Mouse (Mus musculus): ENCODE data around the gene Chil1.

Gene Chil1

GRCm38 (mm10) chr1:134182025-134182424 lies at the start of gene Chil1:
TSS of gene Chil1 (plus strand) at chr1:134182176.
- DNase-seq (ENCODE audit: low read depth, low spot score): no peak

GRCm38 (mm10) chr1:134133316-134133715 lies 48.7 kb upstream of the Chil1 start:
- DNase-seq (ENCODE audit: low read depth, low spot score): no peak

GRCm38 (mm10) chr1:134136351-134136750 lies 45.6 kb upstream of the Chil1 start:
- DNase-seq (ENCODE audit: low read depth, low spot score): no peak

GRCm38 (mm10) chr1:134138424-134138823 lies 43.6 kb upstream of the Chil1 start:
- no peak for DNase-seq (ENCODE audit: low read depth, low spot score)

GRCm38 (mm10) chr1:134142363-134142794 lies 39.6 kb upstream of the Chil1 start:
- DNase-seq (ENCODE audit: low read depth, low spot score): no peak

GRCm38 (mm10) chr1:134146066-134146465 lies 35.9 kb upstream of the Chil1 start:
- no peak for DNase-seq (ENCODE audit: low read depth, low spot score)

GRCm38 (mm10) chr1:134150076-134150475 lies 31.9 kb upstream of the Chil1 start:
- DNase-seq (ENCODE audit: low read depth, low spot score): no peak

GRCm38 (mm10) chr1:134150745-134151144 lies 31.2 kb upstream of the Chil1 start:
- no peak for DNase-seq (ENCODE audit: low read depth, low spot score)

GRCm38 (mm10) chr1:134151655-134152412 lies 30.1 kb upstream of the Chil1 start:
- peak; percentile 89 for DNase-seq (ENCODE audit: low read depth, low spot score)

- DNase-seq (ENCODE audit: low read depth, low spot score): no peak
Observed at GRCm38 (mm10) chr1:134152626-134153590, 29.1 kb upstream of the Chil1 start.

- DNase-seq (ENCODE audit: low read depth, low spot score): no peak
Observed at GRCm38 (mm10) chr1:134154121-134154520, 27.9 kb upstream of the Chil1 start.

GRCm38 (mm10) chr1:134154655-134155054 lies 27.3 kb upstream of the Chil1 start:
- DNase-seq (ENCODE audit: low read depth, low spot score): no peak

- DNase-seq (ENCODE audit: low read depth, low spot score): no peak
Observed at GRCm38 (mm10) chr1:134160404-134160803, 21.6 kb upstream of the Chil1 start.

- no peak for DNase-seq (ENCODE audit: low read depth, low spot score)
Observed at GRCm38 (mm10) chr1:134161399-134161798, 20.6 kb upstream of the Chil1 start.

- DNase-seq (ENCODE audit: low read depth, low spot score): no peak
Observed at GRCm38 (mm10) chr1:134162510-134163225, 19.3 kb upstream of the Chil1 start.

GRCm38 (mm10) chr1:134163476-134163875 lies 18.5 kb upstream of the Chil1 start:
- no peak for DNase-seq (ENCODE audit: low read depth, low spot score)

GRCm38 (mm10) chr1:134164454-134164853 lies 17.5 kb upstream of the Chil1 start:
- DNase-seq (ENCODE audit: low read depth, low spot score): no peak

GRCm38 (mm10) chr1:134166547-134166946 lies 15.4 kb upstream of the Chil1 start:
- DNase-seq (ENCODE audit: low read depth, low spot score): no peak

GRCm38 (mm10) chr1:134167416-134168305 lies 14.3 kb upstream of the Chil1 start:
- peak; percentile 75 for DNase-seq (ENCODE audit: low read depth, low spot score)

GRCm38 (mm10) chr1:134168567-134168966 lies 13.4 kb upstream of the Chil1 start:
- no peak for DNase-seq (ENCODE audit: low read depth, low spot score)
